Comparison of ENCODE assay signal across 20 mouse cellular contexts in genomic region chr14:88934569-88934968, GRCm38 (mm10).
"Had no signal": no experiment of that assay in that cellular context is flagged by ENCODE, and none has a peak within 500 bp of the region (broad histone marks: within the 10 kb centered on the region; RNA-seq: fewer than 3 reads in every experiment).

No protein-coding gene starts in this region.

- H3K4me2 ChIP-seq: intestine, embryonic 15.5 days; liver, embryonic 13.5 days; lung, embryonic 14.5 days; midbrain, embryonic 13.5 days; neural tube, embryonic 13.5 days had no signal

- H3K9ac ChIP-seq: intestine, embryonic 15.5 days; liver, embryonic 13.5 days; lung, embryonic 14.5 days; midbrain, embryonic 13.5 days; neural tube, embryonic 13.5 days had no signal

- H3K9me3 ChIP-seq: intestine, embryonic 15.5 days; liver, embryonic 13.5 days; midbrain, embryonic 13.5 days; neural tube, embryonic 13.5 days had no signal

- H3K27me3 ChIP-seq: intestine, embryonic 15.5 days; liver, embryonic 13.5 days; midbrain, embryonic 13.5 days; neural tube, embryonic 13.5 days had no signal

- ATAC-seq: intestine, embryonic 15.5 days; lung, postnatal 0 days; midbrain, embryonic 13.5 days; midbrain, embryonic 16.5 days had no signal

- H3K27ac ChIP-seq: intestine, embryonic 15.5 days; left cerebral cortex, adult 2 months; liver, embryonic 13.5 days; macrophage; midbrain, embryonic 13.5 days; neural tube, embryonic 13.5 days; stomach, postnatal 0 days had no signal

- DNase-seq: kidney, adult 18-20 months; kidney, adult 9 months; kidney, postnatal 14 days; kidney, postnatal 4 days; liver, embryonic 13.5 days; lung, embryonic 14.5 days; right cerebral cortex, adult 18-20 months; right cerebral cortex, postnatal 14 days; right cerebral cortex, postnatal 4 days; thymus, adult 18-20 months; thymus, postnatal 36 days had no signal

- H3K4me1 ChIP-seq: intestine, embryonic 15.5 days; liver, embryonic 13.5 days; midbrain, embryonic 13.5 days; neural tube, embryonic 13.5 days had no signal

- H3K4me3 ChIP-seq: intestine, embryonic 15.5 days; left cerebral cortex, adult 2 months; liver, embryonic 13.5 days; midbrain, embryonic 13.5 days; myocyte; neural tube, embryonic 13.5 days had no signal

- H3K36me3 ChIP-seq: intestine, embryonic 15.5 days; liver, embryonic 13.5 days; midbrain, embryonic 13.5 days; neural tube, embryonic 13.5 days had no signal
